Mouse (Mus musculus): ENCODE measurements around the gene Pik3r4. TPM values are rescaled to one million over a fixed set of nuclear protein-coding genes. Genes with fewer than 3 reads are reported as not detected.

Pik3r4 gene
- 13.1 and 13.6 TPM in 2 replicates for polyA plus RNA-seq (2015; fragmentation: Nextera tagmentation; extraction: Ambion mirVana)

GRCm38 (mm10) chr9:105642460-105643371 is at the start of gene Pik3r4:
TSS of gene Pik3r4 (plus strand) at chr9:105642978.

Other genes with a start within 250 kb of the Pik3r4 start
- gene Aste1, start 247.6 kb upstream of the Pik3r4 start, polyA plus RNA-seq (2015; fragmentation: Nextera tagmentation; extraction: Ambion mirVana): 8.7 and 9.8 TPM in 2 replicates
- gene Nek11, start 247.5 kb upstream of the Pik3r4 start, polyA plus RNA-seq (2015; fragmentation: Nextera tagmentation; extraction: Ambion mirVana): 2.1 and 2.8 TPM in 2 replicates
- 66.0 and 67.7 TPM in 2 replicates for gene Atp2c1, start 115.7 kb upstream of the Pik3r4 start, polyA plus RNA-seq (2015; fragmentation: Nextera tagmentation; extraction: Ambion mirVana)
- 0.13 and 0.20 TPM in 2 replicates for gene Col6a6, start 185.2 kb downstream of the Pik3r4 start, polyA plus RNA-seq (2015; fragmentation: Nextera tagmentation; extraction: Ambion mirVana)